Mouse (Mus musculus): Measurements from ENCODE around the gene Slc39a11. TPM values are rescaled to one million over a fixed set of nuclear protein-coding genes. Genes with fewer than 3 reads are reported as not detected.

Slc39a11 gene
- total and polyA plus RNA-seq, 3 experiments: 5.0 to 9.9 (median 5.3) TPM

- ATAC-seq (ENCODE audit: extremely low read depth, insufficient number of reproducible peaks, low FRiP score, poor library complexity, severe bottlenecking) (no peak), DNase-seq (ENCODE audit: low spot score) (no peak)
- H3K9me3 ChIP-seq (replicated peaks): peaks cover 81% of the 10 kb centered on the region
Observed at GRCm38 (mm10) chr11:113339770-113340169, 310.1 kb downstream of the Slc39a11 start.

GRCm38 (mm10) chr11:113338581-113338980, 311.3 kb downstream of the Slc39a11 start:
- peaks cover 80% of the 10 kb centered on the region for H3K9me3 ChIP-seq (replicated peaks)
- ATAC-seq (ENCODE audit: extremely low read depth, insufficient number of reproducible peaks, low FRiP score, poor library complexity, severe bottlenecking): no peak
- H3K36me3 ChIP-seq (replicated peaks): no peaks in the 10 kb centered on the region
- DNase-seq (ENCODE audit: low spot score): no peak
- no peaks in the 10 kb centered on the region for H3K4me1 ChIP-seq (ENCODE audit: insufficient read depth, low read depth, low read length)
- H3K27me3 ChIP-seq (ENCODE audit: insufficient read depth, low read length): no peaks in the 10 kb centered on the region
- TF ChIP-seq GATA2 (IDR thresholded peaks at IDR 0.05; ENCODE audit: borderline replicate concordance, low read depth, low read length): no peak
- TF ChIP-seq TAL1 (conservative IDR thresholded peaks at IDR 0.05; ENCODE audit: low read depth, low read length): no peak
- TF ChIP-seq POLR2AphosphoS5 (IDR thresholded peaks at IDR 0.05; ENCODE audit: insufficient replicate concordance, low read depth, low read length): no peak
- TF ChIP-seq CTCF (IDR thresholded peaks at IDR 0.05; ENCODE audit: low read depth, low read length): no peak
- no peak for TF ChIP-seq GATA1 (IDR thresholded peaks at IDR 0.05; ENCODE audit: borderline replicate concordance, low read length)
- H3K4me3 ChIP-seq (ENCODE audit: low read depth, low read length): no peak overlapping the region

More at GRCm38 (mm10) chr11:113339770-113340169, 310.1 kb downstream of the Slc39a11 start:
- no peaks in the 10 kb centered on the region for H3K36me3 ChIP-seq (replicated peaks)
- TF ChIP-seq CTCF (IDR thresholded peaks at IDR 0.05; ENCODE audit: low read depth, low read length) (no peak), GATA1 (IDR thresholded peaks at IDR 0.05; ENCODE audit: borderline replicate concordance, low read length) (no peak), TAL1 (conservative IDR thresholded peaks at IDR 0.05; ENCODE audit: low read depth, low read length) (no peak), POLR2AphosphoS5 (IDR thresholded peaks at IDR 0.05; ENCODE audit: insufficient replicate concordance, low read depth, low read length) (no peak), GATA2 (IDR thresholded peaks at IDR 0.05; ENCODE audit: borderline replicate concordance, low read depth, low read length) (no peak)
- H3K27me3 ChIP-seq (ENCODE audit: insufficient read depth, low read length): no peaks in the 10 kb centered on the region
- H3K4me3 ChIP-seq (ENCODE audit: low read depth, low read length): no peak overlapping the region
- H3K4me1 ChIP-seq (ENCODE audit: insufficient read depth, low read depth, low read length): no peaks in the 10 kb centered on the region

GRCm38 (mm10) chr11:113335706-113336105, 314.2 kb downstream of the Slc39a11 start:
- TF ChIP-seq TAL1 (conservative IDR thresholded peaks at IDR 0.05; ENCODE audit: low read depth, low read length) (no peak), GATA1 (IDR thresholded peaks at IDR 0.05; ENCODE audit: borderline replicate concordance, low read length) (no peak), GATA2 (IDR thresholded peaks at IDR 0.05; ENCODE audit: borderline replicate concordance, low read depth, low read length) (no peak), CTCF (IDR thresholded peaks at IDR 0.05; ENCODE audit: low read depth, low read length) (no peak), POLR2AphosphoS5 (IDR thresholded peaks at IDR 0.05; ENCODE audit: insufficient replicate concordance, low read depth, low read length) (no peak)
- ATAC-seq (ENCODE audit: extremely low read depth, insufficient number of reproducible peaks, low FRiP score, poor library complexity, severe bottlenecking) (no peak), DNase-seq (ENCODE audit: low spot score) (no peak)
- H3K4me3 ChIP-seq (ENCODE audit: low read depth, low read length): no peak overlapping the region
- H3K27me3 ChIP-seq (ENCODE audit: insufficient read depth, low read length): no peaks in the 10 kb centered on the region
- peaks cover 78% of the 10 kb centered on the region for H3K9me3 ChIP-seq (replicated peaks)
- no peaks in the 10 kb centered on the region for H3K4me1 ChIP-seq (ENCODE audit: insufficient read depth, low read depth, low read length)
- no peaks in the 10 kb centered on the region for H3K36me3 ChIP-seq (replicated peaks)

DNA sequence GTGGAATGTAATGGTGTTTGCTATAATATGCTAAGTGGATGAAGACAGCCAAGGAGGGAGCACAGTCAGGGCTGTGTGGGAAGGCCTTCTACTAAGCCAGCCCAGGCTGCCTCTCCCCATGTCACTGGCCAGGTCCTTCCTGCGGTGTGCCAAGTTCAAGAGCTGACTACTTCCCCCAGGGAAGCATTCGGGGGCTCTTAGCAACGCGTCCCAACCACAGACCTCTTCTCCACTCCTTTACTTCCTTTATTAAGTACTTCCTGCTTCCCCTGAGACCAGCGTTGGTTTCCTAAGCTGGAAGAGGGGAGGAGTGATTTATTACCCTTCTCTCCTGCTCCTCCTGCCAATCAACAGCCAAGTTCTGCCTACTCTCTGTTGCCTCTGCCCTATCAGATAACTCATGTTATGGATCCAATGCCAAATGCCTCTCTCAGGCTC, 315.4 kb downstream of the Slc39a11 start:
- TF ChIP-seq CTCF (IDR thresholded peaks at IDR 0.05; ENCODE audit: low read depth, low read length): no peak
- TF ChIP-seq GATA1 (IDR thresholded peaks at IDR 0.05; ENCODE audit: borderline replicate concordance, low read length): no peak
- no peak for TF ChIP-seq GATA2 (IDR thresholded peaks at IDR 0.05; ENCODE audit: borderline replicate concordance, low read depth, low read length)
- TF ChIP-seq POLR2AphosphoS5 (IDR thresholded peaks at IDR 0.05; ENCODE audit: insufficient replicate concordance, low read depth, low read length): no peak
- no peak for TF ChIP-seq TAL1 (conservative IDR thresholded peaks at IDR 0.05; ENCODE audit: low read depth, low read length)
- no peaks in the 10 kb centered on the region for H3K36me3 ChIP-seq (replicated peaks)
- DNase-seq (ENCODE audit: low spot score) (no peak), ATAC-seq (ENCODE audit: extremely low read depth, insufficient number of reproducible peaks, low FRiP score, poor library complexity, severe bottlenecking) (no peak)
- no peaks in the 10 kb centered on the region for H3K27me3 ChIP-seq (ENCODE audit: insufficient read depth, low read length)
- H3K4me1 ChIP-seq (ENCODE audit: insufficient read depth, low read depth, low read length): no peaks in the 10 kb centered on the region
- H3K4me3 ChIP-seq (ENCODE audit: low read depth, low read length): no peak overlapping the region
- H3K9me3 ChIP-seq (replicated peaks): peaks cover 81% of the 10 kb centered on the region

DNA sequence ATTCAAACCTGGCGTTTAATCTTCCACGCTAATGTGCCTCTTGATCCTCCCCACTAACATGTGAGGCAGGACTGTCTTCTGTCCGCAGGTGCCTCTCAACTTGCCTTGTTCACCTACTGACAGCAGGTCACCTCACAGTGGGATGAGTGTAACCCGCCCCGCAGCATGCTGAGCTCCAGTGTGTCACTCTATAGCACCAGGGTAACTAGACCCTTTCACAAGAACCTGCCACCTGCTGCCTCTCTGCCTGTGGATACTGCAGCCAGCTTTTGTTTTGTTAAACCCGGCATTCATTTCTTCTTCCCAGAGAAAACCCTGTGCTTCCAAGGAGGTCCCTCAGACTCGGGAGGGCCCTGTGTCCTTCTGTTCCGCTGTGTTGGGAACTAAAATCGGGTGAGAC, 316.3 kb downstream of the Slc39a11 start:
- DNase-seq (ENCODE audit: low spot score) (no peak), ATAC-seq (ENCODE audit: extremely low read depth, insufficient number of reproducible peaks, low FRiP score, poor library complexity, severe bottlenecking) (no peak)
- no peaks in the 10 kb centered on the region for H3K36me3 ChIP-seq (replicated peaks)
- peaks cover 77% of the 10 kb centered on the region for H3K9me3 ChIP-seq (replicated peaks)
- H3K4me3 ChIP-seq (ENCODE audit: low read depth, low read length): no peak overlapping the region
- H3K4me1 ChIP-seq (ENCODE audit: insufficient read depth, low read depth, low read length): no peaks in the 10 kb centered on the region
- no peaks in the 10 kb centered on the region for H3K27me3 ChIP-seq (ENCODE audit: insufficient read depth, low read length)
- TF ChIP-seq POLR2AphosphoS5 (IDR thresholded peaks at IDR 0.05; ENCODE audit: insufficient replicate concordance, low read depth, low read length): no peak
- no peak for TF ChIP-seq CTCF (IDR thresholded peaks at IDR 0.05; ENCODE audit: low read depth, low read length)
- no peak for TF ChIP-seq GATA2 (IDR thresholded peaks at IDR 0.05; ENCODE audit: borderline replicate concordance, low read depth, low read length)
- no peak for TF ChIP-seq GATA1 (IDR thresholded peaks at IDR 0.05; ENCODE audit: borderline replicate concordance, low read length)
- TF ChIP-seq TAL1 (conservative IDR thresholded peaks at IDR 0.05; ENCODE audit: low read depth, low read length): no peak

DNA sequence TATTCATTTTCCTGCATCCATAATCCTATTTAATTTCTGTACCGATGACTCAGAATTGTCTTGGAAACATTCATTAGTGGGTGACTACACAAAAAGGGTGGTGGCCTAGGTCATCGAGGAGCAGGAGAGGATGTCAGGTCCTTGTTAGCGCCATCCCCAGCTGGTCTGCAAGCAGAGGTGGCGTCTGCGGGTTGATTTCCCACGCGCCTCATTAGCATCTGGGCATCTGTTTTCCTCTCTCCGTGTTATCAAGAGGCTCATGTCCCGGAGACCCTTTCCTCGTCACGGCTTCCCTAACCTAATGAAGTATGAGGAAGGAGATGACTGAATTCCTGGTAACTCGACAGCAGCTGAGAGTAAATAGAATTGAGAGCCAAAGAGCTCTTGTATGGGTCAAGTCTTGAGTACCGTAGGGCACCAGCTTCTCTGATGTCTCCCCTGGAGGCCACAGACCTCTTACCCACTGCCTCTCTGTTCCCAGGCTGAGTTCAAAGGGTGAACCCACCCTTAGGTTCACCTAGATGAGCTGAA, 319.8 kb downstream of the Slc39a11 start:
- no peaks in the 10 kb centered on the region for H3K27me3 ChIP-seq (ENCODE audit: insufficient read depth, low read length)
- ATAC-seq (ENCODE audit: extremely low read depth, insufficient number of reproducible peaks, low FRiP score, poor library complexity, severe bottlenecking) (no peak), DNase-seq (ENCODE audit: low spot score) (no peak)
- H3K9me3 ChIP-seq (replicated peaks): peaks cover 62% of the 10 kb centered on the region
- H3K4me1 ChIP-seq (ENCODE audit: insufficient read depth, low read depth, low read length): no peaks in the 10 kb centered on the region
- no peak overlapping the region for H3K4me3 ChIP-seq (ENCODE audit: low read depth, low read length)
- no peaks in the 10 kb centered on the region for H3K36me3 ChIP-seq (replicated peaks)
- TF ChIP-seq TAL1 (conservative IDR thresholded peaks at IDR 0.05; ENCODE audit: low read depth, low read length) (no peak), GATA2 (IDR thresholded peaks at IDR 0.05; ENCODE audit: borderline replicate concordance, low read depth, low read length) (no peak), POLR2AphosphoS5 (IDR thresholded peaks at IDR 0.05; ENCODE audit: insufficient replicate concordance, low read depth, low read length) (no peak), GATA1 (IDR thresholded peaks at IDR 0.05; ENCODE audit: borderline replicate concordance, low read length) (no peak), CTCF (IDR thresholded peaks at IDR 0.05; ENCODE audit: low read depth, low read length) (no peak)
